Mouse (Mus musculus) spleen, adult 2 months (tissue): Measurements from ENCODE around the gene Abcg5. TPM values are rescaled to one million over a fixed set of nuclear protein-coding genes. Genes with fewer than 3 reads are reported as not detected.

Experiments used
- DNase-seq, 2 experiments: peaks; one replicate each; pipeline versions ENCODE4 v3.0.0 to v3.0.0-alpha.2; 2012 to 2021; ENCODE audit warnings: low spot score in 2 of 2, low read depth in 1 of 2
- H3K27ac ChIP-seq: fragments of 200-500 bp; 2 replicates; pipeline ENCODE4 v1.5.1; 2012; ENCODE audit warnings: low read length, inconsistent platforms; ENCODE audit not compliant: insufficient read depth
- H3K27me3 ChIP-seq: fragments of 200-500 bp; 2 replicates; pipeline ENCODE4 v1.6.1; 2012; ENCODE audit warnings: mild to moderate bottlenecking, moderate library complexity, low read length, inconsistent platforms; ENCODE audit not compliant: control insufficient read depth, insufficient read depth
- H3K36me3 ChIP-seq: fragments of 200-500 bp; 2 replicates; pipeline ENCODE4 v1.6.1; 2012; ENCODE audit warnings: mild to moderate bottlenecking, low read length, inconsistent platforms; ENCODE audit not compliant: control insufficient read depth, insufficient read depth
- H3K4me1 ChIP-seq: fragments of 200-500 bp; 2 replicates; pipeline ENCODE4 v1.6.1; 2011; ENCODE audit warnings: inconsistent platforms; ENCODE audit not compliant: control insufficient read depth, insufficient read depth, insufficient read length
- H3K4me3 ChIP-seq: fragments of 200-500 bp; 2 replicates; pipeline ENCODE4 v1.5.1; 2011; ENCODE audit warnings: mild to moderate bottlenecking, inconsistent platforms; ENCODE audit not compliant: insufficient read depth, insufficient read length; ENCODE audit errors: extremely low read depth
- CTCF ChIP-seq: fragments of 200-500 bp; IDR thresholded peaks from 2 replicates; pipeline ENCODE4 v1.5.1; 2011; ENCODE audit warnings: mild to moderate bottlenecking, inconsistent platforms; ENCODE audit not compliant: insufficient read depth, insufficient read length, insufficient replicate concordance; ENCODE audit errors: extremely low read depth
- POLR2A ChIP-seq: fragments of 200-500 bp; IDR thresholded peaks from 2 replicates; pipeline ENCODE4 v1.6.1; 2011; ENCODE audit warnings: low read depth, low read length, inconsistent platforms
- WGBS: fragments of 180-500 bp; shearing (Covaris S2); methylation state at CpG from one replicate; pipeline ENCODE4 v1.1.7; 2018; 5-methylcytosine and 5-hydroxymethylcytosine counted together
- polyA plus RNA-seq: library from polyadenylated mRNA; depleted of rRNA; stranded (reverse); fragments of >200 nt; gene quantifications from 2 replicates; pipeline ENCODE4 v1.2.3, GENCODE M21; 2012

Gene Abcg5
- polyA plus RNA-seq, 1 experiment = 0.09 TPM

DNA sequence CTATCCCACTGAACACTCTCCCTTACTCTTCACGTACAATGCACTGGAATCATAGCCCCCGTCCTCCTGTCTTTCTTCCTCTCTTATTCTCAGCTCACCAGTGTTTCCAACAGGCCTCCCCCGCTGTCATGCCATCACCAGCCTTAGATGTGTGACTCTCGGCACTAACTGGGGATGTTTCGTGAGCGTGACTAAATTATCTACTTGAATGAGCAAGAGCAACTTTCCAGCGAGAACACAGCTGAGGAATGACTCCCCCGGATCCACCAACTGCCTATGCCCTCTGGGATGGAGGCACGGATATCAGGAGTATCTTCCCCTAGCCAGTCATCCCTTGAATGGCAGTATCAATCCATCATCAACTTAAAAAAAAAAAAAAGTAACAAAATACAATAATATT is 41.2 kb upstream of the Abcg5 start:
- Histone ChIP-seq H3K27me3 (no peaks in the 10 kb centered on the region), H3K36me3 (peaks cover 23% of the 10 kb centered on the region), H3K4me3 (no peak overlapping the region), H3K27ac (no peak overlapping the region), H3K4me1 (no peaks in the 10 kb centered on the region)
- no peak for DNase-seq
- TF ChIP-seq CTCF = no peak
- WGBS = 92% methylated on average over 9 of the region's 9 CpGs

DNA sequence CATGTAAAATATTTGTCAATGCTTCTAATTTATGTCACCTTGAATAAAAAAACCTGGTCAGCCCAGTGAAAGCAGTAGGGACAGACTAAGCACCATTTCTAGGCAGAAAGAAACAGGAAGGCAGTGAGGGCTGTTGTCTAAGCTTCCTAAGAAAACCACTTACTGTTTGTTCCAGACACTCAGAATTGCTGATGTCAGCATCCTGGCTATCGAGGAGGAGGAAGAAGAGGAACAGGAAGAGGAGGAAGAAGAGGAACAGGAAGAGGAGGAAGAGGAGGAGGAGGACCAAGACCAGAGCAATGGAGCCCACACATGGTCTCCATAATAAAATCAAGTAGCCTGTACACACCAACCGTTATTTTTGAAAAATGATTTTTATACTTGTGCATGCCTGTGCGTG is 36.3 kb upstream of the Abcg5 start:
- H3K27me3 ChIP-seq = no peaks in the 10 kb centered on the region
- DNase-seq = no peak
- H3K36me3 ChIP-seq = peaks cover 14% of the 10 kb centered on the region
- H3K4me1 ChIP-seq = no peaks in the 10 kb centered on the region
- no peak overlapping the region for H3K27ac ChIP-seq
- H3K4me3 ChIP-seq = no peak overlapping the region
- TF ChIP-seq POLR2A (no peak), CTCF (no peak)
- WGBS = 65% methylated on average over 3 of the region's 3 CpGs

DNA sequence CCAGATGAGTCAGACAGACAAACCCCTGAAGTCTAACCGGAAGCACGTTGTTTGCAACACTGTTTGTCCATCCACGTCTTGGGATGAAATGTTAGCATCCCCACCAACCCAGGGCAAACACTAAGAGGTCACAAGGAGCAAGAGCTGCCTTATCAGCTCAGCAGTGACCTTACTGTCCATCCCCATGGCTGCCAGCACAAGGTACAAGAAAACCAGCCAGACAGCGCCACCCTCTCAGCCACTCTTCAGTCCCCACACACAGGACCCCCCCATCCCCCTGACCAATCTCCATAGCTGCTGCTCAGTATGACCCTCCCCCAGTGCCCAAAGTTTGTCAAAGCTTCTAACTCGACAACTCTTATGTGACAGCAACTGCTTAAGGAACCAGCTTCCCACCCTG is 34.6 kb upstream of the Abcg5 start:
- no peak for TF ChIP-seq CTCF
- TF ChIP-seq POLR2A = no peak
- no peaks in the 10 kb centered on the region for H3K4me1 ChIP-seq
- peaks cover 17% of the 10 kb centered on the region for H3K36me3 ChIP-seq
- no peak overlapping the region for H3K27ac ChIP-seq
- WGBS = 93% methylated on average over 5 of the region's 5 CpGs
- H3K27me3 ChIP-seq = no peaks in the 10 kb centered on the region
- no peak overlapping the region for H3K4me3 ChIP-seq
- no peak for DNase-seq

DNA sequence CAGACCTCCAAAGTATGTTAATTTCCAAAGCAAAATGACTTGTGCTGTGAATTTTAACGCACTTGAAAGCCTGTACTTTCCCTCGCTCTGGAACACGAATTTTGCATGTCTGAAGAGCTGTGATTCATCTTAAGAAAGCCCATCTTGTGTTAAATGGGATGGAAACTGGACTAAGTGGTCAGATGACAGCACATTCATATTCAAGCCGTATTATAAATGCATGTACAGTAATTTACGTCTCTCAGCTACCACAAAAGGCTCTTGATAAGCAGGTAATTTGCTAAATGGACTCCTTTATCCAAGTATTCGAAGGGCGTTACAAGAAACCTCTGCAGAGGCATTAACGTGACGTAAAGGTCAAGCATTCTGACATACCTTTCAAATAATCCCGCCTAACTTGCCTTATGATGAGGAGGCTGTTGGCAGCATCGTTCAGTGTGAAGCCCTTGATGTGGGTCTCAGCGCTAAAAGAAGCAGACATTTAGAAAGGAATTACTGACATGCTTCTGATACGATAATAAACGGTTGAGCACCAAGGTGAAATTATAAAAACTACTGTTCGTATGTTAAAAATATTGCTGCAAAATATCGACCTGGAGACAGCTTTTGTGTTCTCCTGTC is 33.6 kb upstream of the Abcg5 start:
- no peak for DNase-seq
- Histone ChIP-seq H3K27ac (no peak overlapping the region), H3K36me3 (peaks cover 10% of the 10 kb centered on the region), H3K4me1 (no peaks in the 10 kb centered on the region), H3K4me3 (no peak overlapping the region), H3K27me3 (no peaks in the 10 kb centered on the region)
- WGBS = 92% methylated on average over 16 of the region's 16 CpGs
- TF ChIP-seq POLR2A = no peak
- no peak for TF ChIP-seq CTCF

DNA sequence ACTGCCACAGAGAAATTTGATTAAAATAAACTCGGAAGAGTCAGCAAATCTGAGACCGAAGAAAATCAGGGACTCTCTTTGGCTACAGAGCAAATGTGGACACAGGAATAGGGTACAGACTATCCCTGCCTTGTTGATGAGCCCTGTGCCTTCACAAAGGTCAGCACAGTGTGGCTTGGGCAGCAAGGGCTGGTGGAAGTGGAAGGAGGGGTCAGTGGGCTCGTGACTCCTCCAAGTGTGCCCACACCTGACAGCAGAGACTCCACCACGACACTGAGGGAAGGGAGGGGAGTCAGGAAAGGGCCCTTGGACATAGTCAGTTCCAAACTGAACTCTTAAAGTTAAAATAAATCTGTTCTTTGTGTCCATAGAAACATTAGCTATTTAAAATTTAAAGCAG is 32.1 kb upstream of the Abcg5 start:
- Histone ChIP-seq H3K4me3 (no peak overlapping the region), H3K4me1 (no peaks in the 10 kb centered on the region), H3K27me3 (no peaks in the 10 kb centered on the region), H3K36me3 (peaks cover 15% of the 10 kb centered on the region), H3K27ac (no peak overlapping the region)
- no peak for DNase-seq
- TF ChIP-seq CTCF = no peak
- TF ChIP-seq POLR2A = no peak
- WGBS = 84% methylated on average over 4 of the region's 4 CpGs

DNA sequence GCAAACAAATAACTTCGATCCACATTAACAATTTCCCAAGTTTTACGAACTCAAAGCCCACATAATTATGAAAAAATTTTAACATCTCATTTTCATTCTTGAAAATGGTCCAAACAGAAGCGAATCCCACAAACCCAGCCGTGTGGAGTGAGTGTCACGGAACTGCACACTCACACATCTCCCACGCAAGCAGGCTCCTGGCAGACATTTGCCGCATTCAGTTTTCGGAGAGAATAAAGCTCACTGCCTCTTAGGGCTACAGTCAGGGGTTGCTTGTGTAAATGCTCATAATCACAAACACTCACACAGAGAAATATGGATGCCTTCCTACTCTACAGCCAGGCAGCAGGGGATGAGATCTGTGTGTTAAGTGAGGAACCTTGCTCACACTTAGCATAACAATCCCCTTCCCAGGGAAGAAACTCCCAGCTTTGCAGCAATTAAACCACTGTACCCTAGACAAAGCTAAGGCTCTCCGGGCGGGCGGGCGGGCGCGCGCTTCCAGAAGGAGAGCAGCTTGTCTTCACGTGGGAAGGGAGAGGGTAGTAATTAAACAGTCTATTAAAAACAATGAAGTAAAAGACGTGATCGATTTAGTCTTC is 30.9 kb upstream of the Abcg5 start:
- 95% methylated on average over 18 of the region's 18 CpGs for WGBS
- Histone ChIP-seq H3K27ac (no peak overlapping the region), H3K4me3 (no peak overlapping the region), H3K4me1 (no peaks in the 10 kb centered on the region), H3K27me3 (no peaks in the 10 kb centered on the region), H3K36me3 (peaks cover 25% of the 10 kb centered on the region)
- no peak for DNase-seq
- no peak for TF ChIP-seq POLR2A
- no peak for TF ChIP-seq CTCF

DNA sequence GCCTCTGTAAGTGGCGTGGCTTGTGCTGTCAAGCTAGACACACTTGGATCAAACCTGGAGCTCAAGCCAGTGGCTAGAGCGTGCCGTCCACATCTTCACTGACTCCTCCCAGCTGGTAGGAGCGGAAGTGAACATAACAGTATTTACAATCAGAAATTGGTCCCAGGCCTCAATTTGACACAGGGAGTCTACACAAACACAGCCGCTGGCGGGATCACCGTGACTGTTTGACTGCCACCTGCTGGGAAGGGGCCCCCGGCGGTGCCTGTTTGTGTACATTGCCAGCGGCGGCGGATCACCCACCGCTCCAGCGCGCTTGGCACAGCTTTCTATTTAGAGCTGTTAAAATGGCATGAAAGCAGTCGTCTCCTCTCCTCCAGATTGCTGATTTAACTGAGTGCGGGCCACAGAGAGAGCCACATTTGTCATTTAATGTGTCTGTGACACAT is 26.6 kb upstream of the Abcg5 start:
- Histone ChIP-seq H3K27me3 (no peaks in the 10 kb centered on the region), H3K27ac (no peak overlapping the region), H3K4me3 (no peak overlapping the region), H3K36me3 (peaks cover 26% of the 10 kb centered on the region), H3K4me1 (no peaks in the 10 kb centered on the region)
- TF ChIP-seq CTCF (no peak), POLR2A (no peak)
- DNase-seq = no peak
- 94% methylated on average over 17 of the region's 17 CpGs for WGBS
